Mouse (Mus musculus): ENCODE data around the gene Tmem220.

Gene Tmem220

DNA sequence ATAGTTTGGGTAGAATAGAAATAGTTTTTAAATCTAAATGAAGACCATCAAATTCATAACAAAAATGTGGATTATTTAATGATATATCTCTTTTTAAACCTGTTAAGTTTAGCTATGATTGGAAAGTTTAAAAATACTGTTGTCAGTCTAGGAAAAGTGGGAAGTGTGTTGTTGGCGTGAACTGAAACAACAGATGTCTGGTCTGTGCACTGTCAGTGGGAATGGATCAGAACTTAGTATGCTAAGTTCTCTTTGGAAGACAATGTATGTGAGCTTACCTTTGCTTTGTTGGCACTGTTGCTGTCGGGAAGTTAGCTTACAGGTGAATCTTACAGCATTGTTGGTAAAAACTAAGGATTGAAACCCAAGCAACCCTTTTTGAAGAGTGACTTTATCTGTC, 36.4 kb downstream of the Tmem220 start:
- no peak for DNase-seq (ENCODE audit: low spot score in 2 of 2)

DNA sequence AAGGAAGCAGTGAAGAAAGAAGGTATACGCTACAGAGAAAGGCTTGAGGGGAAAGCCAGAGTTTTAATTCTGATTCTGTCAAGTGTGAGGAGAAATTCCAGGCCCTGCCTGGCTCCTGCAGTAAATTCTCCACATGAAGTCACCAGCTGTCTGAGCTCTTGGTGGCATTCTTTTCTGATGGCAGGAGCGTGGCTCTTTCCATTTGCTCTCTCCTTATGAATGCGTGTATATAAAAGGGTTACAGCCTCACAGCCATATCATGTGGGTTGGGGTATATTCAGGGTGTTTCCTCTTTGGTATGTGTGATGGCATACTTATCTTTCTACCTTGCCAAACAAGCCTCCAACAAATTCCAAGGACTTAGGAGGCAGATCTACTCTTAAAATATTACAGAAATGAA, 37.8 kb downstream of the Tmem220 start:
- DNase-seq (ENCODE audit: low spot score in 2 of 2): no peak

DNA sequence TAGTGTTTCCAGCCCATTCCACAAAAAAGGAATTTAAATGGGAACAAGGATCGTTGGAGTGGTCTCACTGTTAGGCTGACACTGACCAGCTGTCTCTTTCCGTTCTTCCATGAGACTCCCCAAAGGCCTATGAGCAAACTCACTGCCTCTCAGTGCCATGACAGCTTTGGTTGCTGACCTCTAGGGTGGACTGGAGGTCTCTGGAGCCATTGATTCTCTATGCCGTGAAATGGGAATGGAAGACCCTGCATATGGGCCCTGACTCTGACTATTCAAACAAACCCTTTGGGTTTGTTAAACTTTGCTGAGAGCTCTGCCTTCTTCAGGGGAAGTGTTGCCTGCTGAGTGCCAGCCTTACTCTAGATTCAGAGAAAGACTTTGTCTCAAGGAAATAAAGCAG, 42.8 kb downstream of the Tmem220 start:
- no peak for DNase-seq (ENCODE audit: low spot score in 2 of 2)

DNA sequence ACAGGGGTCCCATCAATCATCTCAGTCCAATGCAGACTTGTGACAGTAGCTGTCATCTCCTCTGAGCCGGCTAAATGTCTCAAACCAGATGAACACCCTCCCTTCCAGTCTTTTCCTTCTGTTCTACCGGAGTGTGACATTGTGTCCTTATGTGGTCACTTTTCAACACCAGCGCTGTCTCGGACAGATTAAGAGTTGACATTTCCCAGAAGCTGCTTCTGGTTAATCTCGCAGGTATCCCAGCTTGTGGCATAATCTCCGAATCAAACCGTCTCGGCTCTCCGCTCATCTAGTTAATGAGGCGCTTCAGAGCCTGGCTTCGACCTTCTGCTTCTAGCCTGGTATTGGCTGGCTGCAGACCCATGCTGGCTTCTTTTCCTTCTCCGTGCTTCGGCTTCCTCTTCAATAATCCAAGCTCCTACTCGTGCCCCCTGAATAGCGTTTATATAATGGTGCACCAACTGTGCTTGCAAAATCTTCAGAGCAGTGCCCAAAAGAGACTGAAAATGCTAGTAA, 47.7 kb downstream of the Tmem220 start:
- no peak for DNase-seq (ENCODE audit: low spot score in 2 of 2)

DNA sequence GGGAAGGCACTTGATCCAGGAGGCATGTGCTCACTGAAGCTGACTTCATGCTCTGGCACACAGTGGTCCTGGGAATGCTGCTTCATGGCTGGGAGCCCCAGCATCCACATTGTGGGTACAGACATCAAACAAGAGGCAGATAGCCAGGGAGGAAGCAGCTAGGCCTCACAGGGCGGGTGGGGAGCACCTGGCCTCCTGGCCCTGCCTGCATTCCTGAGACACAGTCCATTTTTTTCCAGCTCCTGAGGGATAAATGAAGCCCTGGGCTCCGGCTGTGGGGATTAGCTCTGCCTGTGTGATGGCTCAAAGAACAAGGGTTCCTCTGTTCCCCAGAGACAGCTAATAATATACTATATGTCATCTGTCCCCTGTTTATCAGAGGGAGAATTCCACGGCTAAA, 50.1 kb downstream of the Tmem220 start:
- no peak for DNase-seq (ENCODE audit: low spot score in 2 of 2)

DNA sequence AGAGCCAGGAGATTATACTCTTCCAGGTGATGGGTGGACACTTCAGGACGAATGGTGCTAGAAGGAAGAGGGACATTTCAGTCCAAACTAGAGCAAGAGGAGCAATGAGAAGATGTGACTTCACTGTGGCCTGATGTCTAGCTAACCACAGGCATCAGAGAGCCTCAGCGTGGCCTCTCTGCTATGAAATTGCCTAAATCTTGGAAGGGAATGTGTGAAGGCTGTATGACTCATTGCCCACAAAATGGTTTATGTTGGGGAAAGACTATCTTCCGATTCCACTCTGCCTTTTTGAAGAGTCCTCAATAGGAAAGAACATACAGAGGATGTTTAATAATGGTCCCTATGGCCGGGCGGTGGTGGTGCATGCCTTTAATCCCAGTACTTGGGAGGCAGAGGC, 51.8 kb downstream of the Tmem220 start:
- DNase-seq (ENCODE audit: low spot score in 2 of 2): no peak

DNA sequence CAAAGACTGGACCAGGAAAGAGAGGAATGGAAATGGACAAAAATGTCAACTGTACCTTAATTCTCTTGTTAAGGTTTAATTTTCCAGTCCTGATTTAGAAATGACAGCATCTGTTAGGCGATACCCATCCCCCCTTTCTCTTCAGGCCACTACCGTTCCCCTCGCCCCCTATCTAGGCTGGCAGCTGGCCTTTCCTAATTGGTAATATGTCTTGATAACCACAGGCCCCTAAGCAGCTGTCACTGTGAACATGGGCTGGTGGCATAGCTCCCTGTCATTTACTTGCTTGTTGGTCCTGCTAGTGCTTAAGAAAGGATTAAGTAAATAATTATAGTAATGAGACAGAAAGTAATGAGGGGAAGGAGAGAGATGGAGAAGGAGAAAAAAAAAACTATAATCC, 52.5 kb downstream of the Tmem220 start:
- no peak for DNase-seq (ENCODE audit: low spot score in 2 of 2)

DNA sequence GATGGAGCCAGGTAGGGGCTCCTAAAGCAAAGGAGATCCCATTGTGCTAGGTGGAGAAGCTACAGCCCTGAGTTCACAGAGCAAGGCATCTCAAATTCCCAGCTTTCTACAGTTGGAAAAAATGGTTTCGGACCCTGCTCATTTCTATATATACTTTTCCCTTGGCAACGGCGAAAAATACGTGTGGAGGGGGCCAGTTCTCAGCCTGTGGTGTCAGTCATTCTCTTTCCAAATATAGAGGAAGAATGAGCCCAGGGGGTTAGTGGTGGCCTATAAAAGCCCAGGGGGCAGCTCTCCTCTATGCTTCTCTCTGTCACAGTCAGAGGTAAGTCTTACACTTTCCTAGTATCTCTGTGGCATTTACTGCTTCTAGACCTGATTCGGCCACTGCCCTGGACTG, 53.0 kb downstream of the Tmem220 start, which contains the start of gene Myh3:
Gene Myh3 (plus strand): TSS at position 301 of the 400 bp plus-strand sequence.
- DNase-seq (ENCODE audit: low spot score in 2 of 2): no peak

DNA sequence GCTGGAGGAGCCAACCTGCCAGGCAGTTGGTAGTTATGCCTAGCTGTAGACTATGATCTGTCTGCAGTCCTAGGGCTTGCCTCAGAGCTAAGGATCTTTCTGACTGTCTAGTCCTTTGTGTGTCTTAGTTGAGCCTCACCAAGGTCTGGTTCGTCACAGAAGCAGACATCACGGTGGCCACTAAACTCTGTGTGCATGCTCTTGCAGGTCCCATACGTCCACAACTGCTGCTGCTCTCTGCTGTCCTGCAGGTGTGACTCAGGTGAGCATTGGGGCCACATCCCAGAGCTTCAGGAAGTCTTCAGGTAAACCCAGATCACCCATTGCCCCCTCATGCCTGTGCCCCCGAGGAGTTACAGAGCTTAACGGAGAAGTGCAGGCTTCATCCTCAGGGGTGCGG, 53.9 kb downstream of the Tmem220 start:
- no peak for DNase-seq (ENCODE audit: low spot score in 2 of 2)

DNA sequence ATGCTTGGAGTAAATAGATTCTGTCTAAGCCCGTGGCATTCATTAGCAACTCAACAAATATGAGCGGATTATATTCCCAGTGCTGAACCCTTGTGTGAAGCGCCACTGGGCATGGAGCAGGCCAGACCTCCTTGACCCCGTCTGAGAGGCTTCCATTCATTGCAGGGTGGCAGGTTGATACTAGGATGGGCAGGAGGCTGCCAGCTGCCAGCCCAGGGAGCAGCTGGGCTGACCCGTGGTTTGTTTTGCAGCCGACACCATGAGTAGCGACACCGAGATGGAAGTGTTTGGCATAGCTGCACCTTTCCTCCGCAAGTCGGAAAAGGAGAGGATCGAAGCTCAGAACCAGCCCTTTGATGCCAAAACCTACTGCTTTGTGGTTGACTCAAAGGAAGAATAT, 54.8 kb downstream of the Tmem220 start:
- DNase-seq (ENCODE audit: low spot score in 2 of 2): no peak

DNA sequence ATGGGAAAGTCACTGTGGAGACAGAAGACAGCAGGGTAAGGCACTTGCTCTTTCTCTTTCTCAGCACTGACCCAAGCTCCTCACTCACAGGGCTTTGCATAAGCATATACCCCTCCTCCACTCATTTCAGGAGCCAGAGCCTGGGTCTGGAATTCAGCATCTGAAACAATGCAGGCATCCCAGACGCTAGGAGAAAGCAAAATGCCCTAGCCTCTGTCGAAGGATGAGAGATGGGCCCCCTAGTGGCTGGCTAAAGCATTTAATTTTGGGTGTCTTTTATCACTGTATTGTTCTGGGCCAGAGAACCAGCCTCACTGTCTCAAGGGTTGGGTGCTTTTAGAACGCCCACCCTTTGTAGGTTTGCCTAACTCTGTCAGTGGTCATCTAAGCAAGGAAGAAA, 55.2 kb downstream of the Tmem220 start:
- peak; percentile 19 to 33 for DNase-seq (ENCODE audit: low spot score in 2 of 2)

DNA sequence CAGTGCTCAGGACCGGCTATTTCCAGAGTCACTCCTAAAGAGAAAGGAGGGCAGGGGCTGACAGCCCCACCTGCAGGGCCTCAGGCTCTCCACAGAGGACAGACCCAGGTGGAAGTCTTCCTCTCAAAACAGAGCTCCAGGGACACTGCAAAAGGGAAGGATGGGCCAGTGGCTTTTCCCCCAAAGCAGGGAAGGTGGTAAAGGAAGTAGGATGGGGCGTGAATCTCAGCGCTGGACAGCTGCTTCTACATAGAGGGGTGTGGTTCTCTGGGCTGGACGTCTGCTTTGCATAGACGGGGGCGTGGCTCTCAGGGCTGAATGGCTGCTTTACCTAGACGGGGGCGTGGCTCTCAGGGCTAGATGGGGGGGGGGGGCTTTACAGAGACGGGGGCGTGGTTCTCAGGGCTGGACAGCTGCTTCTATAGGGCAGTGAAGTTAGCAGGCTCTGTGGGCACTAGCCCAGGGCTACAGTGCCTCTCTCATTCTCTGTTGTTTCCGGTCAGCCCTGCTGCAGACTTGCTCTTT, 56.2 kb downstream of the Tmem220 start:
- DNase-seq (ENCODE audit: low spot score in 2 of 2): no peak

DNA sequence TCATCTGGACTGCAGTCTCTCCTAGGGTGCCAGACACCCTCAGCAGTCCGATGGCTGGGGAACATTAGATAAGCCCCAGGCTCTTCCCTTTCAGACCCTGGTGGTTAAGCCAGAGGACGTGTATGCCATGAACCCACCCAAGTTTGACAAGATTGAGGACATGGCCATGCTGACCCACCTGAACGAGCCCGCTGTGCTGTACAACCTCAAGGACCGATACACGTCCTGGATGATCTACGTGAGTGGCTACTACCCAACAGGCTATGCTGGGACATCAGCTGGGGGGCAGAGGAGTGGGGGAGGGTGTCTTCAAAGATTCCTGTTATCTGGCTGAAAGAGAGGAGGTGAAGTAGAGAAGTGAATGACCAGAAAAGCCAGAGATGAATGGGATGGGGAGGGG, 57.2 kb downstream of the Tmem220 start:
- DNase-seq (ENCODE audit: low spot score in 2 of 2): no peak

DNA sequence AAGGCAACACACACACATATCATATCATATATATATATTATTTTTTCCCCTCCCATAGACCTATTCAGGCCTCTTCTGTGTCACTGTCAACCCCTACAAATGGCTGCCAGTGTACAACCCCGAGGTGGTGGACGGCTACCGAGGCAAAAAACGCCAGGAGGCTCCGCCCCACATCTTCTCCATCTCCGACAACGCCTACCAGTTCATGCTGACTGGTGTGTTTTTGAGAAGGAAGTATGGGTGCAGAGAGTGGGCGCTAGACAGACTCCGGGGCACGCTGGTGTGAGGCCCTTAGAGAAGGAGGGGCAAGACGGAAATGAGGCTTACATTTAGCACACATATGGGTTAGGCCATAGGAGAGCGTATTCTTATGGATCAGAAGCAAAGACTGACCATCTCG, 57.8 kb downstream of the Tmem220 start:
- DNase-seq (ENCODE audit: low spot score in 2 of 2): no peak

DNA sequence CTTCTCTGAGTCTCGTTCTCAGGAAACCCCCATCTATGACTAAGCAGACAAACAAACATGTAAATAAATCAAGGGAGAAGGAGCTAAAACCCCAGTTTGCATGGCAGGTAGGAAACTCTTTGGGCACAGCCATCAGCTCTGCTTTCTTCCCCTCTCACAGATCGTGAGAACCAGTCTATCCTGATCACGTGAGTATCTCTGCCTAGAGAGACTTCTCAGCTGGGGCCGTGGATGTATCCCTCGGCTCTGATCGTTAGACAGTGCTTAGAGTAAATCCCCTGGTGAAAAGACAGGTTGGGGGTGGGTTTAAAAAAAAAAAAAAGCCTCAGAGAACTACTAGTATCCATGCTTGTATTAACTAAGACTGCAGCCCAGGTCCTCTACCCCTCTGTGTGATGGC, 58.3 kb downstream of the Tmem220 start:
- DNase-seq (ENCODE audit: low spot score in 2 of 2): no peak

DNA sequence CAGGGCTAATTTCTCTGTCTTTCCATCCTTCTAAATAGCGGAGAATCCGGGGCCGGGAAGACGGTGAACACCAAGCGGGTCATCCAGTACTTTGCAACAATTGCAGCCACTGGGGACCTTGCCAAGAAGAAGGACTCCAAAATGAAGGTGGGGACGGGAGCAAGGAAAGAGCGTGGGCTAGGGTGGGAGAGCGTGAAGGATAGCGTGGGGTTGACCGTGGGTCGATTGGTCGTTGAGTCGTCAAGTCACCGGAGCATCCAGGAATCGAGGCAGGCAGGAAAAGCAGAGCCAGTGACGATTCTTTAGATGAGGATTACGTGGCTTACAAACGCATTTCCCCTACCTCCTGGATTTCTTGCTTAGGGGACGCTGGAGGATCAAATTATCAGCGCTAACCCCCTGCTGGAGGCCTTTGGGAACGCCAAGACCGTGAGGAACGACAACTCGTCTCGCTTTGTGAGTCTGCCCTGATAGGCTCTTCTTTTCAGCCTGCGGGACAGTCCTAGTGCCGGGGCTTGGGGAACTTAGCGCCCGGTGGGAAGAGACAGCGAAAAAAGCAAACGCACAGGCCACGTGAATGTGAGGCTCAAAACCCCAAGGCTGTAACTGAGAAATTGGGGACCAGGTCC, 58.9 kb downstream of the Tmem220 start:
- no peak for DNase-seq (ENCODE audit: low spot score in 2 of 2)
